Mouse (Mus musculus): Measurements from ENCODE around the gene Wdtc1. TPM values are rescaled to one million over a fixed set of nuclear protein-coding genes. Genes with fewer than 3 reads are reported as not detected.

Wdtc1 gene
- polyA plus RNA-seq, 1 experiment from 2014 or later: 16.0 TPM

DNA sequence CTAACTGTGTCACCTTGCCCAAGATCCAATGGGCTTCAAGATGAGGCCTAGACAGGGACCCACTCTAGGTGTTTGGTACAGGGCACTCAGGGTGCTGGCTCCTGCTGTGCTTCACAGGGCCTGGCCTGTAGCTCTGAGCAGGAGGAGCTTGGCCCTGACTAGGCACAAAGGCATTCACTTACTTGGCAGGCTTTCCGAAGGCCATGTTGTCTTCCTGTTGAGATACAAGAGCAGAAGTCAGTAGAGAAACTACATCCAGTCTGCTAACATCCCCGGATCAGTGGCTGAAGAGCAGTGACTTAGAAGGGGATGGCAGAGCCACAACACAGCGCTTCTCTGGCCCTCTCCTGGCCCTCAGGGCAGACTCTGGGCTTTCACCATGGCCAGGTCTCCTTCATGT, 83.7 kb downstream of the Wdtc1 start:
- no peak overlapping the region for H3K4me3 ChIP-seq (ENCODE audit: low read length)
- peaks cover 57% of the 10 kb centered on the region for H3K36me3 ChIP-seq (ENCODE audit: control insufficient read depth, insufficient read depth, low read length)
- no peak overlapping the region for H3K9ac ChIP-seq (ENCODE audit: low read depth, low read length)
- no peak overlapping the region for H3K4me2 ChIP-seq (replicated peaks; ENCODE audit: low read depth, low read length)
- H3K9me3 ChIP-seq (ENCODE audit: control insufficient read depth, low read length): no peaks in the 10 kb centered on the region
- no peak for ATAC-seq (ENCODE audit: low FRiP score, low TSS enrichment)
- H3K4me1 ChIP-seq (ENCODE audit: control insufficient read depth, insufficient read depth, low read length): no peaks in the 10 kb centered on the region
- 92% methylated on average over 3 of the region's 3 CpGs for WGBS
- no peak overlapping the region for H3K27ac ChIP-seq (ENCODE audit: low read depth, low read length)
- H3K27me3 ChIP-seq (ENCODE audit: control insufficient read depth, insufficient read depth, low read length): no peaks in the 10 kb centered on the region

DNA sequence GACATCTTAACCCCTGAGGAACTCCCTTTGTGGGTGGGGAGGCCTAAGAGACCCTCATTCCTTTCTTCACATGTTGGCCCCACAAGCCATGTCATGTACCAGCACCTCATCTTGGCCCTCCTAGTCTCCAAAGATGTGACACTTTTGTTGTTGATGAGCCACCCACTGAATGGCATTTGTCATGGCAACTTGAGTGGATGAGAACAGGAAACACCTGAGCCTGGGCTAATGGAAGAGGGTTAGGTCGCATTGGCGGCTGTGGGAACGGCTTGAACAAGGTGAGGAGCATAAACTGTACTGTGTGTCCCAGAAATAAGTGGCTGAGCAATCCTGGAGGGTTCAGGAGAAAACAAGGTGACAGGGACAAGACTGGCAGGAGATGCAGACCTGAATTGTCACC, 84.3 kb downstream of the Wdtc1 start:
- WGBS: 90% methylated on average over 3 of the region's 3 CpGs
- Histone ChIP-seq H3K9ac (ENCODE audit: low read depth, low read length) (no peak overlapping the region), H3K4me3 (ENCODE audit: low read length) (no peak overlapping the region), H3K36me3 (ENCODE audit: control insufficient read depth, insufficient read depth, low read length) (peaks cover 59% of the 10 kb centered on the region), H3K9me3 (ENCODE audit: control insufficient read depth, low read length) (no peaks in the 10 kb centered on the region), H3K27me3 (ENCODE audit: control insufficient read depth, insufficient read depth, low read length) (no peaks in the 10 kb centered on the region), H3K27ac (ENCODE audit: low read depth, low read length) (no peak overlapping the region), H3K4me2 (replicated peaks; ENCODE audit: low read depth, low read length) (no peak overlapping the region), H3K4me1 (ENCODE audit: control insufficient read depth, insufficient read depth, low read length) (no peaks in the 10 kb centered on the region)
- no peak for ATAC-seq (ENCODE audit: low FRiP score, low TSS enrichment)

DNA sequence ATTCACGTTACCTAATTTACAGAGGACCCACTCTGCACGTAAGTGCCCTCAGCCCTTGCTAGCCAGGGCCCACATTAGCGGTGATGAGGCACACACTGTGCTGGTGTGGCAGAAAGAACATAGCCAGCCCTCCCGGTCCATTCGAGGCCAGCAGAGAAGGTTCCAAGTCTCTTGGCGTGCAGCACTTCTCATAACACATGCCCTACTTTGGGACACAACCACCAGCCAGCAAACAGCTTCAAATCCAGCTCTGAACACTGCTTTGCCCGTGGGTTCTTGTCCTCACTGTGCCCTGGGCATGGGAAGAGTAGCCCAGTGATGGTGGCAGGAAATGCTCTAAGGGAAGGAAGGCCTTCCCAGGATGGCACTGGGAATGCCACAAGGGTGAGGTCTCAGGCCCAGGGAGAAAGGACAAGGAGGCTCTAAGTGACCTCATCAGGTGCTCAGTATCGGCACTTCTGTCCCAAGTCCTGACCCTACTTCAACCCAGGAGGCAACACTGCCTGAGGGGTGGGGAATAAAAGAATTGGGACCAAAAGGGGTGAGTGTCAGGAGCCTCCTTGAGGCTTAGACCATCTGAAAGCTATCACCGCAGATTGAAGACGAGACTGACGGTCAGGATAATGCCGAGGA, 86.9 kb downstream of the Wdtc1 start:
- H3K9ac ChIP-seq (ENCODE audit: low read depth, low read length): no peak overlapping the region
- no peak overlapping the region for H3K4me3 ChIP-seq (ENCODE audit: low read length)
- H3K4me1 ChIP-seq (ENCODE audit: control insufficient read depth, insufficient read depth, low read length): no peaks in the 10 kb centered on the region
- H3K27me3 ChIP-seq (ENCODE audit: control insufficient read depth, insufficient read depth, low read length): no peaks in the 10 kb centered on the region
- ATAC-seq (ENCODE audit: low FRiP score, low TSS enrichment): no peak
- H3K27ac ChIP-seq (ENCODE audit: low read depth, low read length): no peak overlapping the region
- no peak overlapping the region for H3K4me2 ChIP-seq (replicated peaks; ENCODE audit: low read depth, low read length)
- no peaks in the 10 kb centered on the region for H3K9me3 ChIP-seq (ENCODE audit: control insufficient read depth, low read length)
- 92% methylated on average over 12 of the region's 12 CpGs for whole genome bisulfite sequencing
- H3K36me3 ChIP-seq (ENCODE audit: control insufficient read depth, insufficient read depth, low read length): peaks cover 61% of the 10 kb centered on the region

DNA sequence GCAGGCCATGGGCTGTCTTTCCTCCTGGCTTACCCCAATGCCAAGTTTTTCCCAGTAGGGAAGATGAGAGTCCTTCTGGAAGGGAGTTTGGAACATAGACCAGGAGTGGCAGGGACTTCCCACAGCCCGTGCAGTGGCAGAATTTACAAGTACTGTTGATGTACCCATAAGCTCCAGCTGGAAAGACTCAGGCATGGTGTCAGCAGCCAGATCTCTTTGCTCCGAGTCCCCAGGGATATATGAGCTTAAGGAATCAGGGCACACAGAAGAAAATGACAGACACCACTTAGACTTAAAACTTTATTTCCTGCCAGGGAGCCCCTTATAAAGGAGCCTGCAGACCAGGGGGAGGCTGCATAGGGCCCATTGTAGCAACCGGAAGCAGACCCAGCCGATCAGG, 87.5 kb downstream of the Wdtc1 start:
- no peak overlapping the region for H3K4me3 ChIP-seq (ENCODE audit: low read length)
- no peaks in the 10 kb centered on the region for H3K27me3 ChIP-seq (ENCODE audit: control insufficient read depth, insufficient read depth, low read length)
- peaks cover 58% of the 10 kb centered on the region for H3K36me3 ChIP-seq (ENCODE audit: control insufficient read depth, insufficient read depth, low read length)
- H3K9ac ChIP-seq (ENCODE audit: low read depth, low read length): no peak overlapping the region
- 77% methylated on average over 4 of the region's 4 CpGs for WGBS
- no peaks in the 10 kb centered on the region for H3K9me3 ChIP-seq (ENCODE audit: control insufficient read depth, low read length)
- no peak for ATAC-seq (ENCODE audit: low FRiP score, low TSS enrichment)
- no peak overlapping the region for H3K4me2 ChIP-seq (replicated peaks; ENCODE audit: low read depth, low read length)
- no peaks in the 10 kb centered on the region for H3K4me1 ChIP-seq (ENCODE audit: control insufficient read depth, insufficient read depth, low read length)
- no peak overlapping the region for H3K27ac ChIP-seq (ENCODE audit: low read depth, low read length)

DNA sequence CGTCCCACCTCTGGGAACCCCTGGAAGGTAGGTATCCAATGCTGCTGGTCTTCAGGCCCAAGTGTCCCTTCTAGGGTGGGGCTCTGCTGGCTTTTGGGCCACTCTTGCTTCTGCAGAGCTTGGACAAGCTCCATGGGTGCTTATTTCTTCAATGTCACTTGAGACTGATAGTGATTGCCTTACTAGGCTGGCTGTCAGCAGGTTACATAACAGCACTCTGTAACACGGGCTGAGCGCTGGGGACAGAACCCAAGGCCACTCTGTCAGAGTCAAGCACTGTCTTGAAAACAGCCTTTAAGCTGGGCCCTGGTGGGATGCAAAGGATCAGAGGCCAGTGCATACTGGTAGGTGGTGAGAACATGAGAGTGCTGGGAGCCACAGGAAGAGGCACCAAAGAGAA, 88.0 kb downstream of the Wdtc1 start:
- H3K4me3 ChIP-seq (ENCODE audit: low read length): no peak overlapping the region
- H3K4me2 ChIP-seq (replicated peaks; ENCODE audit: low read depth, low read length): no peak overlapping the region
- WGBS: 96% methylated on average over 3 of the region's 3 CpGs
- H3K27me3 ChIP-seq (ENCODE audit: control insufficient read depth, insufficient read depth, low read length): no peaks in the 10 kb centered on the region
- peaks cover 55% of the 10 kb centered on the region for H3K36me3 ChIP-seq (ENCODE audit: control insufficient read depth, insufficient read depth, low read length)
- no peaks in the 10 kb centered on the region for H3K9me3 ChIP-seq (ENCODE audit: control insufficient read depth, low read length)
- ATAC-seq (ENCODE audit: low FRiP score, low TSS enrichment): no peak
- H3K27ac ChIP-seq (ENCODE audit: low read depth, low read length): no peak overlapping the region
- H3K9ac ChIP-seq (ENCODE audit: low read depth, low read length): no peak overlapping the region
- H3K4me1 ChIP-seq (ENCODE audit: control insufficient read depth, insufficient read depth, low read length): no peaks in the 10 kb centered on the region

DNA sequence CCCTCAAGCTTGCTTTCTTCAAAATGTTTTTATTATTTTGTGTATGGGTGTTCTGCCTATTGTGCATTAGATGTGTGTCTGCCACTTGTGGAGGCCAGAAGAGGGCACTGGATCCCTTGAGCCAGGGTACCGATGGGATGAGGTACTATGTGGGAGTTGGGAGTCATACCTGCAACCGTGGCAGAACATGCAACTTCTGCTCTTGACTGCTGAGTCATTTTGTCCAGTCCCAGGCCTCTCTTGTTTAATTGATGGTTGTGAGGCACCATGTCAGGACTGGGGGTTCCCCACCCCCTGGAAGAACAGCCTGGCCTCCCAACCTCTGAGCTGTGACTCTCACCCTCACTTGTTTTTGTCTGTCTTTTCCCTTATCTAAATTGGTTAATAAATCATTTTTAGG, 88.7 kb downstream of the Wdtc1 start:
- Histone ChIP-seq H3K27me3 (ENCODE audit: control insufficient read depth, insufficient read depth, low read length) (no peaks in the 10 kb centered on the region), H3K4me2 (replicated peaks; ENCODE audit: low read depth, low read length) (no peak overlapping the region), H3K36me3 (ENCODE audit: control insufficient read depth, insufficient read depth, low read length) (peaks cover 53% of the 10 kb centered on the region), H3K9me3 (ENCODE audit: control insufficient read depth, low read length) (no peaks in the 10 kb centered on the region), H3K9ac (ENCODE audit: low read depth, low read length) (no peak overlapping the region), H3K4me3 (ENCODE audit: low read length) (no peak overlapping the region), H3K27ac (ENCODE audit: low read depth, low read length) (no peak overlapping the region), H3K4me1 (ENCODE audit: control insufficient read depth, insufficient read depth, low read length) (no peaks in the 10 kb centered on the region)
- 92% methylated on average over 2 of the region's 2 CpGs for WGBS
- ATAC-seq (ENCODE audit: low FRiP score, low TSS enrichment): no peak

DNA sequence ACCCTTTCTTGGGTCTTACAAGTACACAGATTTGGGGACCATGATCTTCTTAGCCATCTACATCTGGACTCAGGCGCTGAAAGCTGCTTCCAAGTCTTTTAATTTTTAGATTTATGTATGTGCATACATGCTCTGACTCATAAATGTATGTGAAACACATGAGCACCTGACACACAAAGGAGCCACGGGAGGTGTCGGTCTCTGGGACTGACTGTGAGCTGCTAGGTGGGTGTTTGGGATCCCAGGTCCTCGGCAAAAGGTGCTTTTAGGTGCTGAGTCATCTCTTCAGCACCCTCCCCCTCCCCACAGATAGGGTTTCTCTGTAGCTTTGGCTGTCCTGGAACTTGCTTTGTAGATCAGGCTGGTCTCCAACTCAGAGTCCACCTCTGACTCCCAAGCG, 89.5 kb downstream of the Wdtc1 start:
- no peak for ATAC-seq (ENCODE audit: low FRiP score, low TSS enrichment)
- no peak overlapping the region for H3K4me2 ChIP-seq (replicated peaks; ENCODE audit: low read depth, low read length)
- no peaks in the 10 kb centered on the region for H3K4me1 ChIP-seq (ENCODE audit: control insufficient read depth, insufficient read depth, low read length)
- no peaks in the 10 kb centered on the region for H3K9me3 ChIP-seq (ENCODE audit: control insufficient read depth, low read length)
- no peaks in the 10 kb centered on the region for H3K27me3 ChIP-seq (ENCODE audit: control insufficient read depth, insufficient read depth, low read length)
- no peak overlapping the region for H3K9ac ChIP-seq (ENCODE audit: low read depth, low read length)
- peaks cover 45% of the 10 kb centered on the region for H3K36me3 ChIP-seq (ENCODE audit: control insufficient read depth, insufficient read depth, low read length)
- WGBS: 92% methylated on average over 5 of the region's 5 CpGs
- no peak overlapping the region for H3K27ac ChIP-seq (ENCODE audit: low read depth, low read length)
- H3K4me3 ChIP-seq (ENCODE audit: low read length): no peak overlapping the region

DNA sequence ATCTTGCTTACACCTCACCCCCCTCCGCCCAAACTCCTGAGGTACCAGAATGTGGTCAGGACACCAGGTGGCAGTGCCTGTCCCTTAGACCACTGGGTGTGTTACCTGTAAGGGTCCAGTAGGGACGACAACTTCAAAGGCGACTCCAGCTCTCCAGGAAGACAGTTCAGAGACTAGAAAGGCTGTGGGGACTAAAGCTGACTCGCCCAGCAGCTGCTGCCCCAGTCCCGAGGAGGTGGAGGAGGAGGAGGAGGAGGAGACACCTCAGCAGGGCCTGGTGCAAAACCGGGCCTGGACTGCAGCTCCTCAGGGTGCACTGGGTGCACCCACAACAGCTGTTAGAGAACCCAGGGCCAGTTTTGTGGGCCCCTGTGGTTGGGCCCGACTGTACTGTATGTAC, 90.4 kb downstream of the Wdtc1 start, which contains the start of gene Sytl1:
TSS of gene Sytl1 (minus strand) at position 232 of the 400 bp plus-strand sequence.
- no peak; the same call in 1 of the 2 replicates for ATAC-seq (ENCODE audit: low FRiP score, low TSS enrichment)
- Histone ChIP-seq H3K4me3 (ENCODE audit: low read length) (no peak within 1 kb of the TSS), H3K9me3 (ENCODE audit: control insufficient read depth, low read length) (no peaks in the 10 kb centered on the region), H3K4me2 (replicated peaks; ENCODE audit: low read depth, low read length) (no peak within 1 kb of the TSS), H3K4me1 (ENCODE audit: control insufficient read depth, insufficient read depth, low read length) (no peaks in the 10 kb centered on the region), H3K36me3 (ENCODE audit: control insufficient read depth, insufficient read depth, low read length) (peaks cover 36% of the 10 kb centered on the region), H3K9ac (ENCODE audit: low read depth, low read length) (0 out of 2 replicates have a peak within 1 kb of the TSS, but pooled peaks have one; percentile 23), H3K27me3 (ENCODE audit: control insufficient read depth, insufficient read depth, low read length) (no peaks in the 10 kb centered on the region), H3K27ac (ENCODE audit: low read depth, low read length) (no peak within 1 kb of the TSS)
- 36% methylated on average over 6 of the region's 7 CpGs for WGBS

DNA sequence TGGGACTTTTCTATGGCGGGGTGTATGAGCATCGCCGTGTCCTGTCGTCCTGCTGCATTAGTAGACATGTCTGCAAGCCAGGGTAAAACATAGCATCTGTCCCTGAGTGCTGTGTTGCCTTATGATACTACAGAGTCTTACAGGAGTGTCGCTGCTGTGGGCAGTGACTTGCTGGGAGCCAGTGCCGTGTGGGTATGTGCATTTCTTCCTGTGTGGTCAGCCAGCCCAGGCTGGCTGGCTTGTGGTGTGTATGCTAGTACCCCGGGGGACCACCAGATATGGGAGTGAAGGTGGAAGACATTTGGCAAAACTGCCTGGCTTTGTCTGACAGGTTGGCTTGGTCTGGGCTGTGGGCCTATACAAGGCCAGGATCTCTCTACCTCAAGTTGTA, 90.9 kb downstream of the Wdtc1 start:
- no peaks in the 10 kb centered on the region for H3K4me1 ChIP-seq (ENCODE audit: control insufficient read depth, insufficient read depth, low read length)
- no peak for ATAC-seq (ENCODE audit: low FRiP score, low TSS enrichment)
- WGBS: 73% methylated on average over 7 of the region's 7 CpGs
- peaks cover 31% of the 10 kb centered on the region for H3K36me3 ChIP-seq (ENCODE audit: control insufficient read depth, insufficient read depth, low read length)
- H3K9ac ChIP-seq (ENCODE audit: low read depth, low read length): 0 out of 2 replicates have a peak overlapping the region, but pooled peaks have one; percentile 23
- H3K27ac ChIP-seq (ENCODE audit: low read depth, low read length): no peak overlapping the region
- no peak overlapping the region for H3K4me2 ChIP-seq (replicated peaks; ENCODE audit: low read depth, low read length)
- no peak overlapping the region for H3K4me3 ChIP-seq (ENCODE audit: low read length)
- no peaks in the 10 kb centered on the region for H3K27me3 ChIP-seq (ENCODE audit: control insufficient read depth, insufficient read depth, low read length)
- no peaks in the 10 kb centered on the region for H3K9me3 ChIP-seq (ENCODE audit: control insufficient read depth, low read length)
